Mouse (Mus musculus) gastrocnemius, adult 2 months (tissue): ENCODE measurements around the gene Icam2. TPM values are rescaled to one million over a fixed set of nuclear protein-coding genes. Genes with fewer than 3 reads are reported as not detected.

Experiments used
- DNase-seq: peaks from one replicate; pipeline ENCODE4 v3.0.0; 2022
- H3K27ac ChIP-seq: fragments of 200-600 bp; 2 replicates; pipeline ENCODE4 v1.8.1; 2022; ENCODE audit warnings: mild to moderate bottlenecking
- H3K4me3 ChIP-seq: fragments of 200-600 bp; 2 replicates; pipeline ENCODE4 v1.8.1; 2022; ENCODE audit warnings: mild to moderate bottlenecking, moderate library complexity
- CTCF ChIP-seq: fragments of 200-600 bp; IDR thresholded peaks from 2 replicates; pipeline ENCODE4 v1.8.1; 2022; ENCODE audit warnings: antibody characterized with exemption, mild to moderate bottlenecking, moderate library complexity
- intact Hi-C: fragments of 180-260 bp; cut with DNase I; formaldehyde crosslinking; loops from one replicate; pipeline ENCODE4 v1.15.1; 2025
- total RNA-seq, 2 experiments: library from RNA; stranded (reverse); gene quantifications; 2 replicates each; pipeline ENCODE4 v1.2.3; 2021

The Icam2 gene
- total RNA-seq, 2 experiments from 2014 or later = 4.2 to 6.2 TPM

- H3K4me3 ChIP-seq = no peak overlapping the region
- H3K27ac ChIP-seq = peak overlapping the region; percentile 59; the same call in 1 of the 2 replicates
- no peak for DNase-seq
- intact Hi-C loops = no loop called here
- no peak for TF ChIP-seq CTCF
These were observed 855 bp downstream of the Icam2 start for GRCm38 (mm10) chr11:106387020-106387419.

- H3K27ac ChIP-seq = no peak overlapping the region
- H3K4me3 ChIP-seq = no peak overlapping the region
- TF ChIP-seq CTCF = no peak
- intact Hi-C loops = no loop called here
- DNase-seq = no peak
These were observed 1.5 kb downstream of the Icam2 start for GRCm38 (mm10) chr11:106386409-106386808.

- H3K4me3 ChIP-seq = peak overlapping the region; percentile 70
- no peak for TF ChIP-seq CTCF
- no peak for DNase-seq
- peak overlapping the region; percentile 85 for H3K27ac ChIP-seq
- intact Hi-C loops = no loop called here
These were observed 4.7 kb downstream of the Icam2 start for GRCm38 (mm10) chr11:106383051-106383790.

- no peak for DNase-seq
- H3K27ac ChIP-seq = peak overlapping the region; percentile 86
- no peak for TF ChIP-seq CTCF
- peak overlapping the region; percentile 70 for H3K4me3 ChIP-seq
- intact Hi-C loops = no loop called here
These were observed 5.5 kb downstream of the Icam2 start for GRCm38 (mm10) chr11:106382424-106382823.

GRCm38 (mm10) chr11:106381883-106382282, 6.0 kb downstream of the Icam2 start:
- no peak for DNase-seq
- peak overlapping the region; percentile 70 for H3K4me3 ChIP-seq
- intact Hi-C loops = no loop called here
- peak; percentile 36; the same call in 1 of the 2 replicates for TF ChIP-seq CTCF
- H3K27ac ChIP-seq = peak overlapping the region; percentile 86

GRCm38 (mm10) chr11:106381011-106381410, 6.9 kb downstream of the Icam2 start:
- TF ChIP-seq CTCF = peak; percentile 31
- DNase-seq = no peak
- H3K27ac ChIP-seq = peak overlapping the region; percentile 86
- intact Hi-C loops = no loop called here
- H3K4me3 ChIP-seq = peak overlapping the region; percentile 70

- intact Hi-C loops = no loop called here
- TF ChIP-seq CTCF = no peak
- no peak for DNase-seq
- Histone ChIP-seq H3K4me3 (no peak overlapping the region), H3K27ac (peak overlapping the region; percentile 55)
These were observed 12.9 kb downstream of the Icam2 start for GRCm38 (mm10) chr11:106374979-106375378.

DNA sequence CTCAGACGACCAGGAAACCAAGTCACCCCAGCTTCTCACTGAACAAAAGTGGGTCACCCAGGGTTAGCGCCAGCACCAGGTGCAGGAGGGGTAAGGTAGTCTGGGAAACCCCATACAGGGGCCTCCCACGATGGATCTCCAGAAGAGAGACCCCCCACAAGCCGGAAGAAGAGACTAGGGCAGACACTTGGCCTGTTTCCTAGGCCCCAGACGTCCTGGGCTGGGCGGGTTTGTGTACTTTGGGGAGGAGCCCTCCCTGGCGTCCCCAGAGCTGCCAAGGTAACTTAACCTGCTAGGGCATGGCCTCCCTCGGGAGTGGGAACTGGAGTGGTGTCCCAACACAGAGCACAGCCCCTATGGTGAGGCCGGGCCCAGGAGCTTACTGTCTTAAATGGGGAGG, 13.3 kb downstream of the Icam2 start:
- no peak for TF ChIP-seq CTCF
- DNase-seq = peak; percentile 70
- Histone ChIP-seq H3K4me3 (no peak overlapping the region), H3K27ac (peak overlapping the region; percentile 55)
- intact Hi-C loops = no loop called here

DNA sequence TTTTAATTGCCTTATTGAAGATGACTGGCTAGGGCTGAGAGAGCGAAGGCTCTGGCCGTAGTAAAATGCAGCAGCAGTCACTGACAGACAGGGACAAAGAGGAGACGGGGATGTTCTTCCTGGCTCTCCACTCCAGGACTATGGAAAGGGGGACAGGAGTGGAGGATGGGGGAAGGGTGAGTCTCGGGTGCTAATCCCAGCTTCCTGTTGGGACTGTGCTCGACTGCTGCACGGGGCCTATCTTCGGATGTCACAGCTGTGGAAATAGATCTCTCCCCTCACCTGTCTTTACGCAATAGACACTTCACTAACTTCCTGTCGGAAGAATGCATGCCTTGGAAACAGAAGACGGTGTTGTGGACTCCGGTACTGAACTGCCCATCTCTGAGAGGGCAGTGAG, 13.9 kb downstream of the Icam2 start:
- H3K4me3 ChIP-seq = no peak overlapping the region
- TF ChIP-seq CTCF = no peak
- DNase-seq = no peak
- intact Hi-C loops = no loop called here
- H3K27ac ChIP-seq = peak overlapping the region; percentile 55

- peak overlapping the region; percentile 73 for H3K4me3 ChIP-seq
- H3K27ac ChIP-seq = peak overlapping the region; percentile 99
- peak; percentile 97 for TF ChIP-seq CTCF
- DNase-seq = peak; percentile 92
- intact Hi-C loops = loop anchor here (1.0 to 2.0 kb wide), 2 partner anchors 38 to 64 kb away; no protein-coding TSS in a partner anchor
These were observed 21.6 kb downstream of the Icam2 start for GRCm38 (mm10) chr11:106366316-106366715.

DNA sequence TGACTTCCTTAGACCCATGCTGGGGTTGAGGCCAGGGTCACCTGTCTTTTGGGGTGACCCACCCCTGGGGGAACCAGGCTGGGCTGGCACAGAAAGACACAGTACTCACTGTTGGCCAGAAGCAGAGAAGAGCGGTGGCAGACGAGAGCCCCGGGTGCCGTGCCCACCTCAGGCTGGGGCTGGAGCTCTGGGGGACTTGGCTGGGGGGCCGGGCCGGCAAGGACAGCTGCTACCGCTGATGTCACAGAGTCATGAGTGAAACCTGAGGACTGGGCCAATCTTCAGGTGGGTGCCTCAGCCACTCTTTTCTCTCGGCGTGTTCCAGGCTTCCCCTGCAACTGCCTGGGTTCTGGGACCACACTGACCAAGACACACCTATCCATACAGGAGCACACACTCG, 22.5 kb downstream of the Icam2 start, which contains the start of gene Prr29:
Gene Prr29 (plus strand): TSS at position 107 of the 400 bp plus-strand sequence.
- Histone ChIP-seq H3K27ac (peak within 1 kb of the TSS; percentile 99), H3K4me3 (peak within 1 kb of the TSS; percentile 73)
- peak; percentile 89 for DNase-seq
- intact Hi-C loops = no loop called here
- TF ChIP-seq CTCF = no peak

- DNase-seq = peak; percentile 89
- TF ChIP-seq CTCF = no peak
- intact Hi-C loops = loop anchor here (1.0 kb wide), 1 partner anchor 31 kb away; no protein-coding TSS in a partner anchor
- Histone ChIP-seq H3K27ac (peak overlapping the region; percentile 99), H3K4me3 (peak overlapping the region; percentile 73)
These were observed 23.2 kb downstream of the Icam2 start for GRCm38 (mm10) chr11:106364712-106365111.

DNA sequence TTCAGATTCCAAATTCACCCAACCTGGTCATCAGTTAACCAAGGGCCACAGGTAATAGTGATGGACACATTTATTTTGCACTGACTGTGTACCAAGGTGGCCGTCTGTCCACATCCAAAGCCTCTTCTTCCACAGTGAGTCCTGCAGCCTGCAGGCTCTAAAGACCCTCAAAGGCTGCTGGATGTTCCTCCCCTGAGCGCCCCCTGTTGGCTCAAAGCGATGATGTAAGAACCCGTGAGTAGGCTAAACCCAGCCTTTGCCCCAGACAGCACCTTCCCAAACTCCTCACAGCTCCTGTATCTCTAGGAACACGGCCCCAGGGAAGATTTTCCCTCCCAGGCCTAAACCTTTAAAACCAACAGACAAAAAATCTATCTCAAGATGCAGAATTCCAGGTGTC, 28.5 kb downstream of the Icam2 start:
- intact Hi-C loops = no loop called here
- peak; percentile 28 for TF ChIP-seq CTCF
- Histone ChIP-seq H3K4me3 (peak overlapping the region; percentile 48), H3K27ac (peak overlapping the region; percentile 65)
- no peak for DNase-seq
